Mouse (Mus musculus) cerebellum, adult 2 months (tissue): ENCODE results near the gene Tmem186. TPM values are rescaled to one million over a fixed set of nuclear protein-coding genes. Genes with fewer than 3 reads are reported as not detected.

Experiments
- DNase-seq, 2 experiments: peaks; one replicate each; pipeline ENCODE4 v3.0.0; 2021
- H3K27ac ChIP-seq: fragments of 200-500 bp; 2 replicates; pipeline ENCODE4 v1.5.1; 2012; ENCODE audit warnings: low read length, control low read depth, inconsistent platforms; ENCODE audit not compliant: insufficient read depth
- H3K27me3 ChIP-seq: fragments of 200-500 bp; 2 replicates; pipeline ENCODE4 v1.6.1; 2012; ENCODE audit warnings: inconsistent platforms, mild to moderate bottlenecking, low read length, moderate library complexity; ENCODE audit not compliant: control insufficient read depth, insufficient read depth
- H3K4me1 ChIP-seq: fragments of 200-500 bp; 2 replicates; pipeline ENCODE4 v1.6.1; 2011; ENCODE audit warnings: low read length; ENCODE audit not compliant: control insufficient read depth, insufficient read depth
- H3K4me3 ChIP-seq: fragments of 200-500 bp; replicated peaks from 2 replicates; pipeline ENCODE3; 2011; ENCODE audit warnings: mild to moderate bottlenecking, low read depth, low read length, control low read depth; ENCODE audit not compliant: insufficient read depth
- CTCF ChIP-seq: fragments of 200-500 bp; IDR thresholded peaks from 2 replicates; pipeline ENCODE4 v1.5.1; 2011; ENCODE audit warnings: low read depth, mild to moderate bottlenecking, control low read depth, low read length, moderate library complexity, borderline replicate concordance; ENCODE audit not compliant: insufficient read depth
- POLR2A ChIP-seq: fragments of 200-500 bp; IDR thresholded peaks from 2 replicates; pipeline ENCODE4 v1.6.1; 2011; ENCODE audit warnings: low read length, control low read depth, borderline replicate concordance; ENCODE audit not compliant: insufficient read depth
- WGBS: fragments of 180-500 bp; shearing (Covaris S2); methylation state at CpG from one replicate; pipeline ENCODE4 v1.1.7; 2018; 5-methylcytosine and 5-hydroxymethylcytosine counted together
- polyA plus RNA-seq: library from polyadenylated mRNA; depleted of rRNA; stranded (reverse); fragments of >200 nt; gene quantifications from 2 replicates; pipeline ENCODE4 v1.2.3, GENCODE M21; 2012; rRNA removed

The Tmem186 gene
- polyA plus RNA-seq, 1 experiment: 19.0 TPM

GRCm38 (mm10) chr16:8596336-8596735 lies 41.2 kb downstream of the Tmem186 start:
- Histone ChIP-seq H3K4me1 (peaks cover 2% of the 10 kb centered on the region; the same call in 1 of the 2 replicates), H3K27ac (no peak overlapping the region), H3K4me3 (no peak overlapping the region), H3K27me3 (no peaks in the 10 kb centered on the region)
- DNase-seq: no peak
- TF ChIP-seq POLR2A: no peak
- TF ChIP-seq CTCF: no peak
- 31% methylated on average over 4 of the region's 4 CpGs for WGBS

DNA sequence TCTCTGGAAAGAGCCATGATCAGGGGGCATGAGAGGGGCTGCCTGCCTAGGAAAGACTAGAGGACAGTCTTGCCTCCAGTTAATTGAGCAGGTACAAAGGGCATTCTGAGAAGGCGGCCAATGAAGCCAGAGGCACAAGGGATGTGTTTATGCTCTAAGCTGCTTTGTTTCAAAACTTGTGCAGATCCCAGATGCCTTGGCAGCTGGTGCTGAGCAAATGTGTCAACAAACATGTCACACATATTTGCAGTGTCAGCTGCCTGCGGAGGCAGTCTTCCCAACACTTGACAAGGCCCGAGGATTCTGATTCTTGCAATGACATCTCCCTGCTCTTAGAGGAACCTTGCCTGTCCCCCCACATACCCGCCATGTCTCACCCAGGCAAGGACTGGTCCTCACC lies 42.1 kb downstream of the Tmem186 start:
- WGBS: 57% methylated on average over 4 of the region's 4 CpGs
- H3K27me3 ChIP-seq: no peaks in the 10 kb centered on the region

GRCm38 (mm10) chr16:8585056-8585455 lies 52.5 kb downstream of the Tmem186 start:
- Histone ChIP-seq H3K4me1 (no peaks in the 10 kb centered on the region), H3K27me3 (no peaks in the 10 kb centered on the region), H3K27ac (no peak overlapping the region), H3K4me3 (no peak overlapping the region)
- no peak for DNase-seq
- TF ChIP-seq POLR2A (no peak), CTCF (no peak)
- WGBS: 72% methylated on average over 5 of the region's 5 CpGs

More for the DNA sequence above, 42.1 kb downstream of the Tmem186 start:
- TF ChIP-seq CTCF (no peak), POLR2A (no peak)
- no peak overlapping the region for H3K27ac ChIP-seq
- H3K4me1 ChIP-seq: peaks cover 2% of the 10 kb centered on the region; the same call in 1 of the 2 replicates
- H3K4me3 ChIP-seq: no peak overlapping the region
- DNase-seq: no peak

GRCm38 (mm10) chr16:8584248-8584647 lies 53.3 kb downstream of the Tmem186 start:
- H3K27me3 ChIP-seq: no peaks in the 10 kb centered on the region
- H3K4me3 ChIP-seq: no peak overlapping the region
- no peak overlapping the region for H3K27ac ChIP-seq
- 34% methylated on average over 1 of the region's 1 CpGs for WGBS
- no peaks in the 10 kb centered on the region for H3K4me1 ChIP-seq
- no peak for DNase-seq
- no peak for TF ChIP-seq POLR2A
- TF ChIP-seq CTCF: no peak

Other genes starting within 250 kb of the Tmem186 start
- gene Tmem114, start 212.6 kb downstream of the Tmem186 start, polyA plus RNA-seq: 1.5 and 1.8 TPM in 2 replicates
- 73.8 and 76.6 TPM in 2 replicates for gene Mettl22, start 166.9 kb downstream of the Tmem186 start, polyA plus RNA-seq
- 248 and 252 TPM in 2 replicates for gene Abat, start 124.3 kb downstream of the Tmem186 start, polyA plus RNA-seq
- 39.2 and 39.6 TPM in 2 replicates for gene Pmm2, start within 50 bp of the Tmem186 start, polyA plus RNA-seq
- 42.6 and 50.0 TPM in 2 replicates for gene Carhsp1, start 34.4 kb upstream of the Tmem186 start, polyA plus RNA-seq
- gene Gm5767, start 43.1 kb upstream of the Tmem186 start, polyA plus RNA-seq: not detected in 2 replicates
- 116 and 119 TPM in 2 replicates for gene Usp7, start 154.6 kb upstream of the Tmem186 start, polyA plus RNA-seq
- gene 1810013L24Rik, start 192.4 kb upstream of the Tmem186 start, polyA plus RNA-seq: 51.2 and 52.6 TPM in 2 replicates